Mouse (Mus musculus) heart, adult 9 months (tissue): ENCODE measurements at regions not wholly inside any gene's neighbourhood (a gene's known extent, or its start where the extent isn't known, plus 50 kb on each side); places are given as distances from the start of the nearest gene placed in this dataset.

Experiments
- DNase-seq, 2 experiments: peaks; one replicate each; pipeline ENCODE4 v3.0.0; 2022; ENCODE audit warnings: low spot score in 2 of 2

GRCm38 (mm10) chr9:87649015-87649978, 81.8 kb downstream of the Tbx18 start:
- DNase-seq, result no peak

- DNase-seq, result no peak
Observed at GRCm38 (mm10) chr9:87648317-87648716, 82.7 kb downstream of the Tbx18 start.

GRCm38 (mm10) chr9:87645032-87645431, 86.0 kb downstream of the Tbx18 start:
- DNase-seq, result no peak

- DNase-seq, result peak; percentile 7 to 14
Observed at GRCm38 (mm10) chr9:87633863-87634630, 97.0 kb downstream of the Tbx18 start.

GRCm38 (mm10) chr9:87626432-87626831, 104.6 kb downstream of the Tbx18 start:
- DNase-seq, result no peak

GRCm38 (mm10) chr9:87618238-87618673, 112.8 kb downstream of the Tbx18 start:
- peak; percentile 13 to 14 for DNase-seq

GRCm38 (mm10) chr9:87607878-87608631, 123.0 kb downstream of the Tbx18 start:
- DNase-seq, result no peak

GRCm38 (mm10) chr9:87575591-87575990, 155.5 kb downstream of the Tbx18 start:
- DNase-seq, result no peak

GRCm38 (mm10) chr9:87574250-87574864, 156.7 kb downstream of the Tbx18 start:
- no peak for DNase-seq

GRCm38 (mm10) chr9:87563244-87563643, 167.8 kb downstream of the Tbx18 start:
- DNase-seq, result no peak

GRCm38 (mm10) chr9:87562796-87563195, 168.3 kb downstream of the Tbx18 start:
- no peak for DNase-seq

GRCm38 (mm10) chr9:87557841-87558240, 173.2 kb downstream of the Tbx18 start:
- DNase-seq, result no peak

GRCm38 (mm10) chr9:87556953-87557394, 174.1 kb downstream of the Tbx18 start:
- DNase-seq, result no peak

- DNase-seq, result no peak
Observed at GRCm38 (mm10) chr9:87556552-87556951, 174.5 kb downstream of the Tbx18 start.

GRCm38 (mm10) chr9:87533182-87533581, 197.9 kb downstream of the Tbx18 start:
- DNase-seq, result no peak

- DNase-seq, result no peak
Observed at GRCm38 (mm10) chr9:87529908-87530307, 201.2 kb downstream of the Tbx18 start.

GRCm38 (mm10) chr9:87524890-87525684, 206.0 kb downstream of the Tbx18 start:
- DNase-seq, result no peak

- DNase-seq, result no peak
Observed at GRCm38 (mm10) chr9:87510683-87511082, 220.4 kb downstream of the Tbx18 start.

- no peak for DNase-seq
Observed at GRCm38 (mm10) chr9:87504673-87505385, 226.2 kb downstream of the Tbx18 start.

- peak; percentile 26 to 43 for DNase-seq
Observed at GRCm38 (mm10) chr9:87464141-87464540, 208.8 kb upstream of the Cep162 start.
